Mouse (Mus musculus) kidney, embryonic 16.5 days (tissue): ENCODE data around the gene Prr36. TPM values are rescaled to one million over a fixed set of nuclear protein-coding genes. Genes with fewer than 3 reads are reported as not detected.
A peak's percentile ranks its signal among the peaks of the same experiment; 100 is the strongest.
"Not testable (repeated sequence)": the region's sequence is repeated elsewhere in the genome, so short reads cannot be mapped to it uniquely, and the experiment has no call there.

ENCODE experiments used
- ATAC-seq: fragments of 200-750 bp; cut with Nextera tagmentation; 2 replicates; pipeline ENCODE4 v1.8.0; 2017; ENCODE audit warnings: moderate TSS enrichment; ENCODE audit not compliant: low FRiP score, low TSS enrichment
- H3K27ac ChIP-seq: fragments of 300-500 bp; sonication (generic); 2 replicates; pipeline ENCODE4 v1.5.1; 2014; ENCODE audit warnings: low read length
- H3K27me3 ChIP-seq: fragments of 300-500 bp; sonication (generic); 2 replicates; pipeline ENCODE4 v1.6.1; 2014; ENCODE audit warnings: low read length, control low read depth, mixed read lengths; ENCODE audit not compliant: insufficient read depth
- H3K36me3 ChIP-seq: fragments of 300-500 bp; sonication (generic); 2 replicates; pipeline ENCODE4 v1.6.1; 2014; ENCODE audit warnings: low read length, control low read depth, mixed read lengths; ENCODE audit not compliant: insufficient read depth
- H3K4me1 ChIP-seq: fragments of 300-500 bp; sonication (generic); 2 replicates; pipeline ENCODE4 v1.6.1; 2014; ENCODE audit warnings: low read length, control low read depth, mixed read lengths; ENCODE audit not compliant: insufficient read depth
- H3K4me2 ChIP-seq: fragments of 300-500 bp; sonication (generic); replicated peaks from 2 replicates; pipeline ENCODE4 v1.6.1; 2014; ENCODE audit warnings: low read depth, low read length
- H3K4me3 ChIP-seq: fragments of 300-500 bp; sonication (generic); 2 replicates; pipeline ENCODE4 v1.5.1; 2014; ENCODE audit warnings: mild to moderate bottlenecking, low read length
- H3K9ac ChIP-seq: fragments of 300-500 bp; sonication (generic); replicated peaks from 2 replicates; pipeline ENCODE4 v1.6.1; 2014; ENCODE audit warnings: low read length
- H3K9me3 ChIP-seq: fragments of 300-500 bp; sonication (generic); 2 replicates; pipeline ENCODE4 v1.6.1; 2016; ENCODE audit warnings: low read length, control low read depth
- WGBS: fragments of 180-500 bp; shearing (Covaris S2); extraction: QIAGEN DNeasy Blood & Tissue Kit; methylation state at CpG from one replicate; pipeline ENCODE4 v1.1.7; 2014; 5-methylcytosine and 5-hydroxymethylcytosine counted together
- polyA plus RNA-seq: library from polyadenylated mRNA; unstranded; fragments of >200 nt; fragmentation: Nextera tagmentation; extraction: Ambion mirVana; gene quantifications from 2 replicates; pipeline ENCODE4 v1.2.1, GENCODE M21; 2015

The Prr36 gene
- polyA plus RNA-seq, 1 experiment from 2014 or later: 4.7 TPM

DNA sequence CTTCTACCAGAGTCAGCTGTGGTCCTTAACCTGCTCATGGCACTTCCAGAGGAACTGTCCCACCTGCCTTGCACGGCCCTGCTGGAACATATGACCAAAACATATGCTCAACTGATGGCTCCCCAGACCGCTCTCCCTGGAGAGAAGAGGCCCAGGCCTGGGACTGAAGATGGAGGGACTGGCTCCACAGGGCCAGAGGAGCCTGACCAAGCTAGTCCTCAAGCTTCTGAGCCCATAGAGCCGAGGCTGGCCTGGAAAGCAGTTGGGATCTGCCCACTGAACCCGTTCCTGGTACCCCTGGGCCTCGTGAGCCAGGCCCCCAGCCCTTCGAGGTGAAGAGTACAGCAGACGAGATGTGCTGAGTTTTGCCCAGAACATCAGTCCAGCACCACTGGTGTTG is 38.2 kb upstream of the Prr36 start:
- H3K9ac ChIP-seq, H3K4me2 ChIP-seq, H3K27me3 ChIP-seq, H3K9me3 ChIP-seq, H3K4me3 ChIP-seq, H3K27ac ChIP-seq, ATAC-seq: not testable (repeated sequence)
- Histone ChIP-seq H3K4me1 (peaks cover 35% of the 10 kb centered on the region), H3K36me3 (peaks cover 37% of the 10 kb centered on the region)
- WGBS: 82% methylated on average over 7 of the region's 7 CpGs

DNA sequence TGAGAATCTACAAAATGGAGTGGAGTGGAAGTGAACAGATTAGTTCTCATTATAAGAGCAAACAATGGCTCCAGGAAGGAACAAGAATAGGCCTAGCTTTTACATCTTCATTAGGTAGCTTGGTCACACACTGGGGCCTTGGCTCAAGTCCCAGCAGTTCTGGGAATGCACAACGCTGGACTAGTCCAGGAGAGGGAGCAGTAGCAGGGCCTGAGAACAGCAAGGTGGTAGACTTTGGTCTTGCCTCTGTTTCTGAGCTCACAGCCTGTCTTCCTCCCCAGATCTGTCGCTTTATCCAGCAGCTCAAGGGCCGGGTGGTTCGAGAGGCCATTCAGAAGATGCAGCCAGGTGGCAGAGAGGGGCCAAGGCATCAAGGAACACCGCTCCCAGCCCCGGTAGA is 36.7 kb upstream of the Prr36 start:
- no peaks in the 10 kb centered on the region for H3K27me3 ChIP-seq
- peaks cover 39% of the 10 kb centered on the region for H3K4me1 ChIP-seq
- peaks cover 28% of the 10 kb centered on the region for H3K36me3 ChIP-seq
- peak overlapping the region; percentile 95 for H3K4me3 ChIP-seq
- peak overlapping the region; percentile 96 for H3K9ac ChIP-seq
- H3K27ac ChIP-seq: no peak overlapping the region; the same call in 1 of the 2 replicates
- 61% methylated on average over 6 of the region's 6 CpGs for WGBS
- no peak for ATAC-seq
- H3K9me3 ChIP-seq: no peaks in the 10 kb centered on the region
- H3K4me2 ChIP-seq: peak overlapping the region; percentile 72

DNA sequence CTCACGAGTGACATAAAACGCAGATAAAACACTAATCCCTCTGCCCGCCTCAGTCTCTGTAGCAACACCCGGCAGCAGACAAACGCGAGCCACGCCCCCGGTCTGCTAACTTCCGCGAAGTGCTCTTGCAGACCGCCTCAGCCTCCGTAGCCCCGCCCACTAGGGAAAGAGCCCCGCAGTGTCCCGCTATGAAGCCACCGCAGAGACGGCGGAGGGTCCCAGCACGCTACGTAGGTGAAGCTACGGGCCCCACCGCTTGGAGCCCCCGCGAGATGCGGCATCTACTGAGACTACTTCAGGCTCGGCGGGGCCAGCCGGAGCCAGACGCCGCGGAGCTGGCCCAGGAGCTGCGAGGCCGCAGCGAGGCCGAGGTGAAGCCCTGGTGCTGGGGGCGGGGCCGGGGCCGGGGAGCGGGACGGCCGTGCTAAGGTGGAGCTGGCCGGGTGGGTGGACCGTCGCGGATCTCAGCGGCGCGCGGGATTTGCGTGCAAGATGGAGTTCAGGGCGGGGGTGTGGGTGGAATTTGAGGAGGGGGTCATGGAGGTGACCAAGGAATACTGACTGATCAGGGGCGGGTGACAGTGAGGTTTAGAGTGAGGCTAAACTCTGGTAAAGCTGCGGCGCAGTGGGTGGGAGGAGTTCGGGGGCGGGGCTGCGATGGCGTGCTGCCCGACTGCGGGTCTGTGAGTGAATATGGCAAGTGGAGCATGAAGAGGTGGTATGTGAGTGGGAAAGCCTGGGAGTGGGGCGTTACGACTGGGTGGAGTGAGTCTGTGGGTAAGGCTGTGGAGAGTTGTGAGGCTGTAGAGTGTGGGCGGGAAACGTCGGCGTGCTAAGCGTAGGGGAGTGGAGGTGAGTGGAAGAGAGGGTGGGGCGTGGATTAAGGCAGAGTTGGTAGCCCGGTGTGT is 35.9 kb upstream of the Prr36 start, which contains the start of gene Snapc2:
Gene Snapc2, plus strand, starts transcription at position 147 of the 908 bp plus-strand sequence.
- no peaks in the 10 kb centered on the region for H3K9me3 ChIP-seq
- peaks cover 42% of the 10 kb centered on the region for H3K4me1 ChIP-seq
- WGBS: under 1% methylated on average over 69 of the region's 69 CpGs
- H3K4me2 ChIP-seq: peak within 1 kb of the TSS; percentile 72
- H3K4me3 ChIP-seq: peak within 1 kb of the TSS; percentile 95
- H3K36me3 ChIP-seq: peaks cover 28% of the 10 kb centered on the region
- H3K27ac ChIP-seq: peak within 1 kb of the TSS; percentile 96
- peak within 1 kb of the TSS; percentile 96 for H3K9ac ChIP-seq
- ATAC-seq: peak; percentile 88
- H3K27me3 ChIP-seq: no peaks in the 10 kb centered on the region

DNA sequence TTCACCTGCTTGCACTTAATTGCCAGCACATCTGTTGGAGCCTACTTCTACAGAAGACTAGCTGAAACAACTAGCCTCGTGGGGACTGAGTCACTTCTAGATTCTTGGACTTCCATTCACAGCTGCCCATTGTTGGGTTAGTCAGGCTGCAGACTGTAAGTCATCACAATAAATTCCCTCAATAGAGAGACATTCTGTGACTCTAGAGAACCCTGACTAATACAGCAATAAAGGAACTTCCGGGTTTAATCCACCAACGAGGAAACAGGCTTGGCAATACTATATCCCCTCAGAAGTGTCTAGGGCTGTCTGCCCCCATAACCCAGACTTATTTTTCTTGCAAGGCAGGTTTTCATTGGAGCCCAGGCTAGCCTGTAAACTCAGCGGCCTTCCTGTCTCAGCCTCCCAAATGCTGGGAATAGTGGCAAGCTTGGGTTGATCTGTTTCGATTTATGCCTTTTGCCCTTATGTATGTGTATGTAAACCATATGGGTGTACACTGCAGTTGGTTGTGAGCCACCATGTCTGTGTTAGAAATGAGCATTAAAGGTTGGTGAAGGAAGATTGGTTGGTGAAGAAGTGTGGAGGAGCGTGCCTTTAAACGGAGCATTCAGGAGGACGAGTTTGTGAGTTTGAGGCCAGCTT is 35.0 kb upstream of the Prr36 start:
- Histone ChIP-seq H3K4me3 (peak overlapping the region; percentile 95), H3K27me3 (no peaks in the 10 kb centered on the region), H3K36me3 (peaks cover 34% of the 10 kb centered on the region), H3K9ac (peak overlapping the region; percentile 96), H3K4me2 (peak overlapping the region; percentile 72), H3K27ac (no peak overlapping the region; the same call in 1 of the 2 replicates), H3K9me3 (no peaks in the 10 kb centered on the region), H3K4me1 (peaks cover 33% of the 10 kb centered on the region)
- ATAC-seq: no peak
- 44% methylated on average over 8 of the region's 8 CpGs for WGBS

DNA sequence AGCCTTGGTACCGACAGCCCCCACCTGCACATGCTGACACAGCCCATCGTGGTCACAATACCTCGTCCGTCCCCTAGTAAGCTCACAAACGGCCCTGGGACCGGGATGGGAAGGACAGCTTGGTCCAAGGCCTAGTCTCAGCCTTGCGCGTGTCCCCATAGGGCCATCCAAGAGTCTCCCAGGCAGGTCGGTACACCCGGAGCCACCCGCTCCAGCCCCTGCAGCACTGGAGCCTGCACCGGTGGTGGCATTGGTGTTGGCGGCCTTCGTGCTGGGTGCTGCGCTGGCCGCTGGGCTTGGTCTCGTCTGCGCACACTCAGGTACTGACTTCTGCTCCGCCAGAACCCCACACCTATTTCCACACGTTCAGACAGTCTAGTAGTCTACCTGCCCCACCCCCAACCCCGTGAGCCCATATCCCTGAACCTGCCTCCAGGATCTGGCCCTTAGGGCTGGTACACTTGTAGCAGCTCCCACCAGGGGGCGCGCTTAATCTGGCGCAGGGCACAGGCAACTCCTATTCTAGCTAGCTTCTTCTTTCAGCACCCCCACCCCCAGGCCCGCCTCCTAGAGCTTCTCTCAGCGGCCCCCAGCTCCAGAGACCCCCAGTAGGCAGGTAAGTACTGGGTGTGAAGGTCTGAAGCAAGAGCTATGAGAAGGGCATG is 33.2 kb upstream of the Prr36 start:
- H3K27me3 ChIP-seq: no peaks in the 10 kb centered on the region
- H3K9ac ChIP-seq: peak overlapping the region; percentile 14; the same call in 1 of the 2 replicates
- H3K4me3 ChIP-seq: no peak overlapping the region
- 43% methylated on average over 26 of the region's 26 CpGs for WGBS
- H3K36me3 ChIP-seq: peaks cover 36% of the 10 kb centered on the region
- peaks cover 29% of the 10 kb centered on the region for H3K4me1 ChIP-seq
- no peak overlapping the region for H3K27ac ChIP-seq
- no peak overlapping the region for H3K4me2 ChIP-seq
- no peaks in the 10 kb centered on the region for H3K9me3 ChIP-seq
- peak; percentile 3; the same call in 1 of the 2 replicates for ATAC-seq

DNA sequence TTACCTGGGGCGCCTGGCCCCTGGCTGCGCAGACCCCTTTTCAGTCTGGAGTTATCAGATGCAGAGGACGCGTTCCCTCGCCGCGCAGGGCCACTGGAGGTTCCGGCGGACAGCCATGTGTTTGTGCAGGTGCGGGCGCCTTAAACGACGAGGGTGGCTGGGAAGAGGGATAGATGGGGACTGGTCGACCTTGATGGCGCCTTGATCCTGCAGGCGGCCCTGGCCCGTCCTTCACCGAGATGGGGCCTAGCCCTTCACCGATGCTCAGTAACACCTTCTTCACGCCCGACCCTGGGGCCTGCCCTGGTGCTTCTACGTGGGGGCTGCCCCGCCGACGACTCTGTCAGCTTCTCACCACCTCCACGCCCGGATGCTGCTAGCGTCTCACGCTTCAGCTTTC is 32.0 kb upstream of the Prr36 start:
- ATAC-seq: no peak
- H3K9ac ChIP-seq: peak overlapping the region; percentile 7

DNA sequence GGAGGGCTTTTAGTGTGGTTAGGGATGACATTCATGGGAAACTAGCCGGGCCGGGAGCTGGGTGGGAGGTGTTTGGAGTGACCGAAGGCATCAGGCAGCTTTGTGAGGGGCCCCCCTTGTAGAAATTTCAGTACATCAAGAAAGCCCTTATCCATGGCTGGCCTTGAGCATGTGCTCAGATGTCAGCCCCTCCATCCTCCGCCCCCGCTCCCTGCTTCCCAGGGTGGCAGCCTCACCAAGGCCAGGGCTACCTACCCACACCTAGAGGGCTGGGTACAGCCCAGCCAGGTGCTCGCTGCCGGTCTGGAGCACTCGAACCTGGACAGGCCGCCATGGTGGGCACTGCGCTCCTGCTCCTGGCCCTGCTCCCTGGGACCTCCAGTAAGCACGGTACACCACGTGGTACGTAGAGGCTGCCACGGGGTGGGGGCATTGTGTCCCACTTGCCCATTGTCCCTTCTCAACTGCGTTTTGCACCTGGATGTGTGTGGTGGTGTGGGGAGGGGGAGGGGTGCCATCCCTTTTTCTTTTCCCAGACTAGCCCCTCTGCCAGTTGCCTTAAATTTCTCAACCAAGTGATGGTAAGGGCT is 30.8 kb upstream of the Prr36 start, which contains the start of gene Tgfbr3l:
Gene Tgfbr3l, plus strand, starts transcription at position 264 of the 590 bp plus-strand sequence.
- 73% methylated on average over 15 of the region's 15 CpGs for WGBS
- no peak for ATAC-seq
- H3K4me1 ChIP-seq: peaks cover 18% of the 10 kb centered on the region
- no peaks in the 10 kb centered on the region for H3K27me3 ChIP-seq
- H3K9me3 ChIP-seq: no peaks in the 10 kb centered on the region
- H3K27ac ChIP-seq: peak within 1 kb of the TSS; percentile 3; the same call in 1 of the 2 replicates
- H3K36me3 ChIP-seq: peaks cover 50% of the 10 kb centered on the region
- H3K9ac ChIP-seq: no peak within 1 kb of the TSS; the same call in 1 of the 2 replicates
- 0 out of 2 replicates have a peak within 1 kb of the TSS, but pooled peaks have one; percentile 8 for H3K4me2 ChIP-seq
- H3K4me3 ChIP-seq: no peak within 1 kb of the TSS

More for the DNA sequence above, 32.0 kb upstream of the Prr36 start:
- WGBS: 6% methylated on average over 29 of the region's 29 CpGs
- Histone ChIP-seq H3K36me3 (peaks cover 38% of the 10 kb centered on the region), H3K9me3 (no peaks in the 10 kb centered on the region), H3K4me1 (peaks cover 26% of the 10 kb centered on the region), H3K27ac (peak overlapping the region; percentile 3; the same call in 1 of the 2 replicates), H3K4me2 (0 out of 2 replicates have a peak overlapping the region, but pooled peaks have one; percentile 8), H3K4me3 (no peak overlapping the region), H3K27me3 (no peaks in the 10 kb centered on the region)

DNA sequence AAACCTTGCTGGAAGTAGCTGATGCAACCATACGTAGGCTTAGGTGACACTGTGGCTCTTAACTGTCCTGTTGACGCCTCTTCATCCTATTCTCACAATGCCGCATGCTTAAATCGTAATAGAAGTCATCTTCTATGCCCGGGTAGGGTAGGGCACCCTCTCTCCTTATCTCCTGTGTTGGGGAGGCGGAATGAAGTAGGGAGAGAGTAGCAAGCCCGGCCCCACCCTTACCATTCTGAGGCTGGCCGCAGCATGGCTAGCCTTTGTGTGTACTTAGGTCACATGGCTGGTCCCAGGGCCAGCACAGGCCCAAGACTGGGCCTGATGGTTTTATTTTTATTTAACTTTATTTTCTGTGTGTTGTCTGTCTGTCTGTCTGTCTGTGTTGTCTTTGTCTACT is 30.0 kb upstream of the Prr36 start:
- no peak overlapping the region for H3K4me3 ChIP-seq
- peaks cover 56% of the 10 kb centered on the region for H3K36me3 ChIP-seq
- H3K27me3 ChIP-seq: no peaks in the 10 kb centered on the region
- no peak overlapping the region for H3K9ac ChIP-seq
- H3K9me3 ChIP-seq: no peaks in the 10 kb centered on the region
- WGBS: 91% methylated on average over 8 of the region's 8 CpGs
- peaks cover 15% of the 10 kb centered on the region for H3K4me1 ChIP-seq
- H3K4me2 ChIP-seq: no peak overlapping the region
- no peak for ATAC-seq
- no peak overlapping the region for H3K27ac ChIP-seq

DNA sequence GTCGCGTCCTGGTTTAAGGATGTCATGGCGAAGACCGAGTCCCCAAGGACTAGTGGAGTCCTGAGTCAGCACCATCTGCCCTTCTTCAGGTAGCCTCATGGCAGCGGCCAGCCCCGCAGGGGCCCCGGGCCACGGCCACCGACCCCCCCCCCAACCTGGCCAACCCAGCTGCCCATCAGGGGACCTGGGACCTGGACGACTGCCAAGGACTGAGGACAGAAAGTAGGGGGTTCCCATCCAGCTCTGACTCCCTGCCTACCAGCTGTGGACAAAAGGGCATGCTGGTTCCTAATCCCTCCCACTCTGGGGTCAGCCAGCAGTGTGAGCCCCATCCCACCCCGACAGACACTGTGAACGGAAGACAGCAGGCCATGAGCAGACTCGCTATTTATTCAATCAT is 28.5 kb upstream of the Prr36 start:
- 79% methylated on average over 13 of the region's 13 CpGs for WGBS
- Histone ChIP-seq H3K4me1 (peaks cover 21% of the 10 kb centered on the region), H3K36me3 (peaks cover 56% of the 10 kb centered on the region), H3K27ac (no peak overlapping the region), H3K27me3 (no peaks in the 10 kb centered on the region), H3K4me3 (no peak overlapping the region), H3K4me2 (no peak overlapping the region), H3K9me3 (no peaks in the 10 kb centered on the region), H3K9ac (no peak overlapping the region)
- ATAC-seq: no peak
